Mouse (Mus musculus) Patski (cell line): ENCODE results near the gene Mrtfb. TPM values are rescaled to one million over a fixed set of nuclear protein-coding genes. Genes with fewer than 3 reads are reported as not detected.
"Not testable (repeated sequence)": the region's sequence is repeated elsewhere in the genome, so short reads cannot be mapped to it uniquely, and the experiment has no call there.

Source experiments
- ATAC-seq: fragments of 100-300 bp; one replicate; pipeline ENCODE4 v1.8.0; 2021
- CTCF ChIA-PET: fragments of 350-600 bp; sonication (Branson Sonifier 250); formaldehyde crosslinking; loops from one replicate; lab custom pipeline; 2022; ENCODE audit warnings: inconsistent platforms; lab: Charles Lee
- POLR2A ChIA-PET: fragments of 350-600 bp; sonication (Branson Sonifier 250); formaldehyde crosslinking; loops from one replicate; lab custom pipeline; 2022; ENCODE audit warnings: antibody characterized with exemption, inconsistent platforms; lab: Charles Lee
- DNase-seq: peaks from one replicate; pipeline ENCODE4 v3.0.0-alpha.2; 2011; ENCODE audit warnings: low read depth, low spot score
- H3K27me3 ChIP-seq: fragments of 371-371 bp; one replicate; pipeline ENCODE4 v1.5.1; 2021
- CTCF ChIP-seq: fragments of 100-300 bp; IDR thresholded peaks from one replicate; pipeline ENCODE4 v1.5.1; 2021
- in situ Hi-C: fragments of 300-500 bp; cut with MboI; formaldehyde crosslinking; loops from 3 replicates; pipeline ENCODE4 v1.11.1; 2018; ENCODE audit warnings: low pct_unique_long_range_greater_than_20kb, mixed read lengths
- polyA plus RNA-seq: library from polyadenylated mRNA; unstranded; gene quantifications from one replicate; pipeline ENCODE4 v1.2.3, GENCODE M21; 2021

The Mrtfb gene
- polyA plus RNA-seq, 1 experiment from 2014 or later, result 18.7 TPM

GRCm38 (mm10) chr16:13323751-13324150 lies 67.5 kb downstream of the Mrtfb start:
- POLR2A ChIA-PET, result no interaction called here
- DNase-seq, result peak; percentile 12
- H3K27me3 ChIP-seq, result no peaks in the 10 kb centered on the region
- in situ Hi-C loops, result no loop called here
- no peak for TF ChIP-seq CTCF
- peak; percentile 35 for ATAC-seq
- CTCF ChIA-PET, result interaction anchor here (1.3 kb wide), 1 partner anchor 34 kb away, joined by 4 read pairs; no protein-coding TSS in a partner anchor

- H3K27me3 ChIP-seq, result no peaks in the 10 kb centered on the region
- DNase-seq (no peak), ATAC-seq (no peak)
- TF ChIP-seq CTCF, result no peak
- CTCF ChIA-PET, result interaction anchor here (1.7 kb wide), 1 partner anchor 16 kb away, joined by 4 read pairs; no protein-coding TSS in a partner anchor
- in situ Hi-C loops, result no loop called here
- POLR2A ChIA-PET, result no interaction called here
These were observed 70.3 kb downstream of the Mrtfb start for GRCm38 (mm10) chr16:13326622-13327021.

GRCm38 (mm10) chr16:13328646-13329045 lies 72.4 kb downstream of the Mrtfb start:
- in situ Hi-C loops, result no loop called here

GRCm38 (mm10) chr16:13329640-13330039 lies 73.4 kb downstream of the Mrtfb start:
- ATAC-seq (no peak), DNase-seq (no peak)
- no peak for TF ChIP-seq CTCF
- ChIA-PET POLR2A (no interaction called here), CTCF (interaction anchor here (1.4 kb wide), 1 partner anchor 20 kb away, joined by 3 read pairs; no protein-coding TSS in a partner anchor)
- in situ Hi-C loops, result no loop called here
- no peaks in the 10 kb centered on the region for H3K27me3 ChIP-seq

More at GRCm38 (mm10) chr16:13328646-13329045, 72.4 kb downstream of the Mrtfb start:
- TF ChIP-seq CTCF, result no peak
- ATAC-seq (no peak), DNase-seq (no peak)
- ChIA-PET CTCF (no interaction called here), POLR2A (no interaction called here)
- no peaks in the 10 kb centered on the region for H3K27me3 ChIP-seq

GRCm38 (mm10) chr16:13330221-13330659 lies 74.0 kb downstream of the Mrtfb start:
- CTCF ChIA-PET, result interaction anchor here (1.4 kb wide), 1 partner anchor 20 kb away, joined by 3 read pairs; no protein-coding TSS in a partner anchor
- POLR2A ChIA-PET, result no interaction called here
- DNase-seq (no peak), ATAC-seq (no peak)
- in situ Hi-C loops, result no loop called here
- no peak for TF ChIP-seq CTCF
- H3K27me3 ChIP-seq, result no peaks in the 10 kb centered on the region

- H3K27me3 ChIP-seq, result no peaks in the 10 kb centered on the region
- no peak for ATAC-seq
- in situ Hi-C loops, result no loop called here
- POLR2A ChIA-PET, result no interaction called here
- DNase-seq, result no peak
- CTCF ChIA-PET, result no interaction called here
- no peak for TF ChIP-seq CTCF
These were observed 75.6 kb downstream of the Mrtfb start for GRCm38 (mm10) chr16:13331898-13332297.

- POLR2A ChIA-PET, result no interaction called here
- CTCF ChIA-PET, result no interaction called here
- no peak for DNase-seq
- H3K27me3 ChIP-seq, result no peaks in the 10 kb centered on the region
- no peak for TF ChIP-seq CTCF
- in situ Hi-C loops, result no loop called here
- ATAC-seq, result no peak
These were observed 76.3 kb downstream of the Mrtfb start for GRCm38 (mm10) chr16:13332536-13332935.

GRCm38 (mm10) chr16:13333781-13334341 lies 77.6 kb downstream of the Mrtfb start:
- no peak for TF ChIP-seq CTCF
- ATAC-seq (no peak), DNase-seq (no peak)
- H3K27me3 ChIP-seq, result no peaks in the 10 kb centered on the region
- POLR2A ChIA-PET, result no interaction called here
- CTCF ChIA-PET, result interaction anchor here (1.3 kb wide), 1 partner anchor 20 kb away, joined by 4 read pairs; no protein-coding TSS in a partner anchor
- in situ Hi-C loops, result no loop called here

- H3K27me3 ChIP-seq, result no peaks in the 10 kb centered on the region
- DNase-seq (no peak), ATAC-seq (no peak)
- in situ Hi-C loops, result no loop called here
- no peak for TF ChIP-seq CTCF
- CTCF ChIA-PET, result no interaction called here
- POLR2A ChIA-PET, result no interaction called here
These were observed 80.4 kb downstream of the Mrtfb start for GRCm38 (mm10) chr16:13336503-13337230.

GRCm38 (mm10) chr16:13338094-13338493 lies 81.8 kb downstream of the Mrtfb start:
- ChIA-PET POLR2A (no interaction called here), CTCF (no interaction called here)
- H3K27me3 ChIP-seq, result no peaks in the 10 kb centered on the region
- in situ Hi-C loops, result no loop called here
- TF ChIP-seq CTCF, result no peak
- DNase-seq, result no peak
- no peak for ATAC-seq

- H3K27me3 ChIP-seq, result no peaks in the 10 kb centered on the region
- ChIA-PET CTCF (interaction anchor here (1.1 to 1.9 kb wide), 2 partner anchors 11 to 209 kb away, joined by 3 to 8 read pairs; no protein-coding TSS in a partner anchor), POLR2A (interaction anchor here (0.9 kb wide), 1 partner anchor 11 kb away, joined by 6 read pairs; no protein-coding TSS in a partner anchor)
- ATAC-seq (no peak), DNase-seq (no peak)
- in situ Hi-C loops, result no loop called here
- TF ChIP-seq CTCF, result no peak
These were observed 83.2 kb downstream of the Mrtfb start for GRCm38 (mm10) chr16:13339433-13339832.

GRCm38 (mm10) chr16:13345822-13346221 lies 89.5 kb downstream of the Mrtfb start:
- DNase-seq, H3K27me3 ChIP-seq, in situ Hi-C loops, CTCF ChIA-PET, ATAC-seq, POLR2A ChIA-PET: not testable (repeated sequence)
